Mouse (Mus musculus): ENCODE data around the gene Ttc23.

- TF ChIP-seq CTCF (conservative IDR thresholded peaks at IDR 0.05; ENCODE audit: low read length) (peak; percentile 54), NANOG (IDR thresholded peaks at IDR 0.05; ENCODE audit: borderline replicate concordance, low read length) (no peak)
Measured at GRCm38 (mm10) chr7:67700846-67701245, 53.6 kb downstream of the Ttc23 start.
